Mouse (Mus musculus): ENCODE data around the gene Prkrip1. TPM values are rescaled to one million over a fixed set of nuclear protein-coding genes. Genes with fewer than 3 reads are reported as not detected.

Gene Prkrip1
- polyA plus RNA-seq (2014; fragmentation: Illumina TruSeq; extraction: RNeasy Lipid Tissue Mini Kit (QIAGEN cat#74804); ENCODE audit: low read depth, low replicate concordance): 17.3 TPM

GRCm38 (mm10) chr5:136198474-136199391, at the start of gene Prkrip1:
Prkrip1 (minus strand) TSS chr5:136198963.

GRCm38 (mm10) chr5:136246452-136246838, 47.7 kb upstream of the Prkrip1 start, which contains the start of gene Sh2b2:
Sh2b2 (minus strand) TSS chr5:136246556.

DNA sequence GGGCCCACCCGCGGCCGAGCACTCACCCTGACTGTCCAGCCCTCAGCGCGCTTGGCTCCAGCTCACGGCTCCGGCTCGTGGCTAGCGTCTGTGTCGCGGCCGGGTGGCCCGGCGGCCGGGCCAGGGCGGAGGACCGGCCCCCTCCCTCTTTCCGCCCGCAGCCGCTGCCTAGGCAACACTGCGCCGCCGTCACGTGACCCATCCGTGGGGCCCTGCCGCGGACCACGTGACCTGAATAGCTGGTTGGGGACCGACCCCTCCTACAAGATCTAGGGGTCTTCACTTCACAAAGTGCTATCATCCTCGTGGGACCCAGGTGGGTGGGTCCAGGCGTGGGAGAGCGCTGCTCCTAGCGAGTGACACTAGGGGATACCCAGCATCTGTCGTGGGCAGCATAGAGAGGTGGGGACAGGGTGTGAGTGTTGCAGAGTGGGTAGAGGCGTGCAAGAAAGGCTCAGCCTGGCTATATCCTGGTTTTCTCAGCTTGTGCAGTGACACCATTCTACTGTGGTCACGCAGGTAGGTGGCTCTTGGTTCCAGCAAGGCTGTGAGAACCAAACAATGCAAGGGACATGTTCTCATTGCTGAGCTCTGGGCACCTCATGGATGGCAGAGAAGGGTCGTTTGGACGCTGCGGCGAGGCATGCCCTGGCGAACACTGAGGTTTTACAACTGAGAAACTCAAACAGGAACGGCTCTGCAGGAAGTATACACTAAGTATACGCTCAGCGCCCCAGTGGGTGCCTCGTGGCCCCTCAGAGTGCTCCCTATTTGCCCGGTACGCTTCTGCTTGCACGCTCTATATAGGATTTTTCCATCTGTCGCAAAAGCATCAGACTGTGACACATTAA, 28.0 kb downstream of the Prkrip1 start, which contains the start of gene Orai2:
Orai2 (minus strand) TSS at position 202 of the 851 bp plus-strand sequence.

DNA sequence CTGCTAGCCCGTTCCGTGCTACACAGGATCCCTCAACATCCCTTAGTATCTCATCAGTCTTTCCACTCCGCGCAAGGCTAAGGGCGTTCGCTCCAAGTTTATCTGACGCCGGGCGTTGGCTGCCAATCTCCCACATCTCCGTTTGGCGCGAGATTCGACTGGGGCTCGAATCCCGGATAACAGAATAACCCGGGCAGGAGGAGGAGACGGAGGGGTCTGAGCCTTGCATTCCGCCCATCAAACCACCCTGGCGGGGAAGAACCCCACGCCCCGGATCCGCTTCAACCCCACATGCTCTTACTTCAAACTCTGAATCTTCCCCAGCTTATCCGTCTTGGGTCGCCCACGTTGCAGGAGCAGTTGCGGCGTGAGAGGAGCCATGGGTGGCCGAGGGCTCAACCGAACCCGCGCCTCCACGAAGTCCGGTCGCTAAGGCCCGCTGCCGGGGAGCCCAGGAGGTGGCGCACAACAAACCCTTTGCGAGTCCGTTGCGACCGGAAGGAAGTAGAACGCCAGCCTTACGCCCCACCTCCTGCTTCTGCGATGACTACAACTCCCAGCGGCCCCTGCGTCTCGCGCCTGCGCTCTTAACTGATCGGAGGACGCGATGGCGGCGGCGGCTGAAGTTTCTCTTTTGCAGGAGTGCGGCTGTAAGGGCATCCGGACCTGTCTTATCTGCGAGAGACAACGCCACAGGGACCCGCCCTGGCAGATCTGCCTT, 63.0 kb downstream of the Prkrip1 start, which contains the start of the genes Lrwd1 and Alkbh4:
Lrwd1 (minus strand) TSS at position 504 of the 721 bp plus-strand sequence.
Alkbh4 (plus strand) TSS at position 576 of the 721 bp plus-strand sequence.

Other genes with a start within 250 kb of the Prkrip1 start
- gene Ssc4d, start 224.4 kb downstream of the Prkrip1 start, polyA plus RNA-seq (2014; fragmentation: Illumina TruSeq; extraction: RNeasy Lipid Tissue Mini Kit (QIAGEN cat#74804); ENCODE audit: low read depth, low replicate concordance): 0.40 TPM
- not detected for gene Zp3, start 218.9 kb downstream of the Prkrip1 start, polyA plus RNA-seq (2014; fragmentation: Illumina TruSeq; extraction: RNeasy Lipid Tissue Mini Kit (QIAGEN cat#74804); ENCODE audit: low read depth, low replicate concordance)
- 0.16 TPM for gene Dtx2, start 204.2 kb downstream of the Prkrip1 start, polyA plus RNA-seq (2014; fragmentation: Illumina TruSeq; extraction: RNeasy Lipid Tissue Mini Kit (QIAGEN cat#74804); ENCODE audit: low read depth, low replicate concordance)
- gene Upk3b, start 160.5 kb downstream of the Prkrip1 start, polyA plus RNA-seq (2014; fragmentation: Illumina TruSeq; extraction: RNeasy Lipid Tissue Mini Kit (QIAGEN cat#74804); ENCODE audit: low read depth, low replicate concordance): 0.36 TPM
- not detected for gene Upk3bl, start 144.5 kb downstream of the Prkrip1 start, polyA plus RNA-seq (2014; fragmentation: Illumina TruSeq; extraction: RNeasy Lipid Tissue Mini Kit (QIAGEN cat#74804); ENCODE audit: low read depth, low replicate concordance)
- gene Rasa4, start 115.0 kb downstream of the Prkrip1 start, polyA plus RNA-seq (2014; fragmentation: Illumina TruSeq; extraction: RNeasy Lipid Tissue Mini Kit (QIAGEN cat#74804); ENCODE audit: low read depth, low replicate concordance): 0.32 TPM
- 5.5 TPM for gene Polr2j, start 82.3 kb downstream of the Prkrip1 start, polyA plus RNA-seq (2014; fragmentation: Illumina TruSeq; extraction: RNeasy Lipid Tissue Mini Kit (QIAGEN cat#74804); ENCODE audit: low read depth, low replicate concordance)
- gene Lrwd1, start 62.9 kb downstream of the Prkrip1 start, polyA plus RNA-seq (2014; fragmentation: Illumina TruSeq; extraction: RNeasy Lipid Tissue Mini Kit (QIAGEN cat#74804); ENCODE audit: low read depth, low replicate concordance): 0.44 TPM
- 0.69 TPM for gene Alkbh4, start 62.8 kb downstream of the Prkrip1 start, polyA plus RNA-seq (2014; fragmentation: Illumina TruSeq; extraction: RNeasy Lipid Tissue Mini Kit (QIAGEN cat#74804); ENCODE audit: low read depth, low replicate concordance)
- 0.49 TPM for gene Orai2, start 28.2 kb downstream of the Prkrip1 start, polyA plus RNA-seq (2014; fragmentation: Illumina TruSeq; extraction: RNeasy Lipid Tissue Mini Kit (QIAGEN cat#74804); ENCODE audit: low read depth, low replicate concordance)
- not detected for gene Sh2b2, start 47.6 kb upstream of the Prkrip1 start, polyA plus RNA-seq (2014; fragmentation: Illumina TruSeq; extraction: RNeasy Lipid Tissue Mini Kit (QIAGEN cat#74804); ENCODE audit: low read depth, low replicate concordance)

Data from kidney, adult 10 weeks (tissue).